In the genomic region with DNA sequence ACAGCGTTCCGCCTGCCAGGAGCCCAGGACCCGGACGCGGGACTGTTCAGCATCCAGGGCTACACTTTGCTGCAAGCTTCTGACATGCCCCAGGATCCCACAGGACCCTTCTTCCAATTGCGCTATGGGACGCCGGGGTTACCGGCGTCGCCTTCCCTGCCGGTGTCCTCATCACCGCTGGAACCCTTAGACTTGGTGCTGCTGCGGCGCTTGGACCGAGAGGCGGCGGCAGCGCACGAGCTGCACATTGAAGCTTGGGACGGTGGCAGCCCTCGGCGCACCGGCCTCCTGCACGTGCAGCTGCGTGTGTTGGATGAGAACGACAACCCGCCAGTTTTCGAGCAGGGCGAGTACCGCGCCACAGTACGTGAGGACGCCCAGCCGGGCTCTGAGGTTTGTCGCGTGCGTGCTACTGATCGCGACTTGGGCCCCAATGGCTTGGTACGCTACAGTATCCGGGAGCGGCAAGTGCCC, we compare ENCODE assay signal across 8 mouse cellular contexts. TPM values are rescaled to one million over a fixed set of nuclear protein-coding genes. Genes with fewer than 3 reads are reported as not detected.
DNase-seq lines count a peak whose midpoint lies in the region; ATAC-seq lines count a peak whose summit lies in the region.

No protein-coding gene starts in this region.

- H3K36me3 ChIP-seq in heart, embryonic 11.5 days (ENCODE audit: control insufficient read depth, insufficient read depth, low read length) = no peaks in the 10 kb centered on the region
- H3K36me3 ChIP-seq in forebrain, embryonic 13.5 days (ENCODE audit: poor library complexity, severe bottlenecking) = no peaks in the 10 kb centered on the region
- H3K36me3 ChIP-seq in midbrain, embryonic 14.5 days (ENCODE audit: control insufficient read depth, insufficient read depth, low read length) = no peaks in the 10 kb centered on the region

- intact Hi-C loops in gastrocnemius, postnatal 14 days (cut with DNase I; ENCODE audit: low total_unique reads) = no loop called here

- ATAC-seq in heart, embryonic 11.5 days (replicated peaks; ENCODE audit: insufficient number of reproducible peaks, low FRiP score, low TSS enrichment) = 0 out of 2 replicates have a peak, but pooled peaks have one; percentile 5
- ATAC-seq in forebrain, embryonic 13.5 days = peak; percentile 63
- ATAC-seq in midbrain, embryonic 14.5 days (ENCODE audit: low FRiP score, low TSS enrichment) = peak; percentile 50

- no peak overlapping the region for H3K9ac ChIP-seq in heart, embryonic 11.5 days (ENCODE audit: low read depth, low read length)
- peak overlapping the region; percentile 63 for H3K9ac ChIP-seq in forebrain, embryonic 13.5 days
- H3K9ac ChIP-seq in midbrain, embryonic 14.5 days (replicated peaks; ENCODE audit: low read length) = peak overlapping the region; percentile 59; the same call in 1 of the 2 replicates

- peaks cover 5% of the 10 kb centered on the region for H3K4me1 ChIP-seq in heart, embryonic 11.5 days (ENCODE audit: control insufficient read depth, insufficient read depth, low read length)
- peaks cover 27% of the 10 kb centered on the region for H3K4me1 ChIP-seq in forebrain, embryonic 13.5 days
- peaks cover 17% of the 10 kb centered on the region; the same call in 1 of the 2 replicates for H3K4me1 ChIP-seq in midbrain, embryonic 14.5 days (ENCODE audit: control insufficient read depth, insufficient read depth, low read length)

- no peaks in the 10 kb centered on the region for H3K9me3 ChIP-seq in heart, embryonic 11.5 days (replicated peaks; ENCODE audit: control insufficient read depth, low read length)
- no peaks in the 10 kb centered on the region for H3K9me3 ChIP-seq in forebrain, embryonic 13.5 days (replicated peaks)
- no peaks in the 10 kb centered on the region for H3K9me3 ChIP-seq in midbrain, embryonic 14.5 days (ENCODE audit: control insufficient read depth, low read length)

- H3K4me3 ChIP-seq in heart, embryonic 11.5 days (ENCODE audit: low read depth, low read length) = peak overlapping the region; percentile 59
- peak overlapping the region; percentile 59 for H3K4me3 ChIP-seq in forebrain, embryonic 13.5 days
- H3K4me3 ChIP-seq in midbrain, embryonic 14.5 days (replicated peaks; ENCODE audit: low read depth, low read length) = peak overlapping the region; percentile 58

- H3K4me2 ChIP-seq in heart, embryonic 11.5 days = peak overlapping the region; percentile 70
- H3K4me2 ChIP-seq in forebrain, embryonic 13.5 days = peak overlapping the region; percentile 99
- peak overlapping the region; percentile 100 for H3K4me2 ChIP-seq in midbrain, embryonic 14.5 days (ENCODE audit: low read length)

- under 1% methylated on average over 43 of the region's 43 CpGs for WGBS in heart, embryonic 11.5 days (ENCODE audit: insufficient replicate concordance)
- under 1% methylated on average over 43 of the region's 43 CpGs for WGBS in forebrain, embryonic 13.5 days
- WGBS in midbrain, embryonic 14.5 days = under 1% methylated on average over 43 of the region's 43 CpGs

- H3K27ac ChIP-seq in heart, embryonic 11.5 days (ENCODE audit: low read depth, low read length) = no peak overlapping the region
- no peak overlapping the region for H3K27ac ChIP-seq in forebrain, embryonic 13.5 days
- no peak overlapping the region for H3K27ac ChIP-seq in midbrain, embryonic 14.5 days (replicated peaks; ENCODE audit: low read depth, low read length)

- H3K27me3 ChIP-seq in heart, embryonic 11.5 days (ENCODE audit: control insufficient read depth, insufficient read depth, low read length) = peaks cover 56% of the 10 kb centered on the region
- H3K27me3 ChIP-seq in forebrain, embryonic 13.5 days = peaks cover 75% of the 10 kb centered on the region
- peaks cover 39% of the 10 kb centered on the region for H3K27me3 ChIP-seq in midbrain, embryonic 14.5 days (ENCODE audit: control insufficient read depth, insufficient read depth, low read length)

- DNase-seq in heart, adult 11 months = no peak
- DNase-seq in R1 (ENCODE audit: low read depth, low spot score) = peak; percentile 40
- DNase-seq in kidney, postnatal 4 days = peak; percentile 22 to 45
- peak; percentile 73 for DNase-seq in midbrain, embryonic 14.5 days
- no peak for DNase-seq in gastrocnemius, postnatal 14 days
- no peak for DNase-seq in thymus, postnatal 0 days (ENCODE audit: low spot score)

RNA-seq across cellular contexts. Expression of a gene that starts 0.7 kb away (rescaled TPM):
- 0.14 and 0.16 TPM in 2 replicates for polyA plus RNA-seq in heart, embryonic 11.5 days (2014; fragmentation: Nextera tagmentation; extraction: Ambion mirVana)
- polyA plus RNA-seq in forebrain, embryonic 13.5 days (2015; fragmentation: Nextera tagmentation; extraction: Ambion mirVana) = 0.12 and 0.13 TPM in 2 replicates
- 1.2 and 1.8 TPM in 2 replicates for polyA plus RNA-seq in midbrain, embryonic 14.5 days (2014; fragmentation: Nextera tagmentation; extraction: Ambion mirVana)
- total RNA-seq in gastrocnemius, postnatal 14 days (2021) = 1 to 10 TPM; 3.9 to 4.4 TPM
- polyA plus RNA-seq in thymus, postnatal 0 days (2015; fragmentation: Nextera tagmentation; extraction: Ambion mirVana) = 0.08 and 0.12 TPM in 2 replicates

Comparison
In these comparisons a context has a peak if more than half of its experiments do, and no peak if none do; other contexts are left out.
1. ATAC-seq: peak in every context shown above with its lines; median percentile 63 in forebrain, embryonic 13.5 days; 50 in midbrain, embryonic 14.5 days; 5 in heart, embryonic 11.5 days.
2. DNase-seq: peak in R1 (single experiment), kidney, postnatal 4 days (2 of 2) and midbrain, embryonic 14.5 days (single experiment); none in heart, adult 11 months (single experiment), gastrocnemius, postnatal 14 days (single experiment) and thymus, postnatal 0 days (single experiment).
3. Peak in every context shown above with its lines, with median percentiles within 50 percentile points of each other: H3K4me2 ChIP-seq and H3K4me3 ChIP-seq.